Comparison of ENCODE assay signal across 19 mouse cellular contexts in the genomic region with DNA sequence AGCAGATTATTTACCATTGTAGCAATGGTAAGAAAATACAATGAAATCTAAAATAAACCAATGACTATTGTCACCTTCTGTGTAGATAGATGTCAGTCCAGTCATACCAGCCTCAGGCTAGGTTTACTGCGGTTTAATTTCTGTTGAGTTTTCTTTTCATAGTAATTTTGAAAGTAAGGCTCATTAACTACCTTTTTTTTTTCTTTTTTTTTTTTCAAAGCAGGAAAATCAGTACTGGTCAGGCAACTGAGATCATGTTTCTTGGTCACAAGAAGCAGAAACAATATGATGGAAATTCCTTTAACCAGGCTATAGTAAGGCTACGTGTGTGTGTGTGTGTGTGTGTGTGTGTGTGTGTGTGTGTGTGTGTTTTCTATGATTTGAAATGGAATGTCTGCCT.
DNase-seq lines count a peak whose midpoint lies in the region; TF ChIP-seq lines count a peak whose summit lies in the region.
"Had no signal": no experiment of that assay in that cellular context is flagged by ENCODE, and none has a peak within 500 bp of the region (broad histone marks: within the 10 kb centered on the region; RNA-seq: fewer than 3 reads in every experiment).

No protein-coding gene starts in this region.

- H3K27ac ChIP-seq in CH12.LX (ENCODE audit: insufficient read depth, low read depth) (no peak overlapping the region), ES-E14 (ENCODE audit: insufficient read depth, low read depth, low read length, poor library complexity, severe bottlenecking) (no peak overlapping the region)
- H3K27ac ChIP-seq: embryonic facial prominence, embryonic 13.5 days; embryonic facial prominence, embryonic 15.5 days; forebrain, embryonic 10.5 days; forebrain, embryonic 12.5 days had no signal

- TF ChIP-seq CTCF in CH12.LX (conservative IDR thresholded peaks at IDR 0.05 in 1 of 2, IDR thresholded peaks at IDR 0.05 in 1 of 2; ENCODE audit: low read depth in 2 of 2, low read length in 2 of 2), result no peak

- TF ChIP-seq RAD21 in CH12.LX (IDR thresholded peaks at IDR 0.05; ENCODE audit: low read depth, low read length), result no peak; the same call in none of the 2 replicates

- H3K4me1 ChIP-seq in CH12.LX (ENCODE audit: control insufficient read depth in 1 of 2, insufficient read depth in 2 of 2) (peaks cover 3 to 4% of the 10 kb centered on the region in 2 experiments; a peak in 2 of 4 replicates), ES-E14 (ENCODE audit: control insufficient read depth in 2 of 2, insufficient read depth in 2 of 2, low read length in 2 of 2, poor library complexity in 1 of 2) (no peaks in the 10 kb centered on the region)
- H3K4me1 ChIP-seq: embryonic facial prominence, embryonic 13.5 days; embryonic facial prominence, embryonic 15.5 days; forebrain, embryonic 10.5 days; forebrain, embryonic 12.5 days had no signal

- DNase-seq in CH12.LX (ENCODE audit: extremely low read depth), result peak; percentile 35
- DNase-seq in ES-E14 (ENCODE audit: low read depth, low spot score), result no peak
- no peak for DNase-seq in embryo, embryonic 9.5 days (ENCODE audit: extremely low spot score)
- no peak for DNase-seq in spleen, postnatal 36 days (ENCODE audit: low spot score in 2 of 2)
- DNase-seq in lung, postnatal 10 days, result no peak
- DNase-seq: adrenal gland, adult 2 months; adrenal gland, postnatal 10 days; adrenal gland, postnatal 25 days; B cell, adult 2 months; cerebellum, adult 11-12 months; cerebellum, adult 2 months; cerebellum, adult 9-10 months; cerebellum, postnatal 10 days; cerebellum, postnatal 25 days had no signal

- TF ChIP-seq EP300 in CH12.LX (IDR thresholded peaks at IDR 0.05; ENCODE audit: low read length), result peak; percentile 94

- H3K9ac ChIP-seq in CH12.LX (ENCODE audit: insufficient read depth, low read depth), result no peak overlapping the region
- no peak overlapping the region for H3K9ac ChIP-seq in ES-E14 (ENCODE audit: insufficient read depth, low read depth, low read length, poor library complexity, severe bottlenecking)
- H3K9ac ChIP-seq: embryonic facial prominence, embryonic 13.5 days; embryonic facial prominence, embryonic 15.5 days; forebrain, embryonic 12.5 days had no signal

- dilution Hi-C loops in CH12.LX (cut with MboI; ENCODE audit: extremely low pct_ligation_motif_present, extremely low pct_unique_long_range_greater_than_20kb, low sequenced_read_pairs), result no loop called here

- no peaks in the 10 kb centered on the region for H3K79me2 ChIP-seq in CH12.LX (replicated peaks; ENCODE audit: control insufficient read depth, extremely low read depth, insufficient read depth, poor library complexity, severe bottlenecking)

- H3K4me3 ChIP-seq in CH12.LX (replicated peaks in 1 of 3; ENCODE audit: low read depth in 2 of 3, low read length in 2 of 3, poor library complexity in 1 of 3), result no peak overlapping the region
- H3K4me3 ChIP-seq in ES-E14 (ENCODE audit: insufficient read depth in 1 of 2, low read depth in 1 of 2, low read length in 2 of 2, poor library complexity in 1 of 2, severe bottlenecking in 1 of 2), result peak overlapping the region; percentile 12 to 46; a peak in 3 of 4 replicates
- H3K4me3 ChIP-seq: embryonic facial prominence, embryonic 13.5 days; embryonic facial prominence, embryonic 15.5 days; erythroblast, embryonic 14.5 days; forebrain, embryonic 10.5 days; forebrain, embryonic 12.5 days had no signal

- H3K27me3 ChIP-seq in CH12.LX (replicated peaks), result no peaks in the 10 kb centered on the region
- H3K27me3 ChIP-seq: embryonic facial prominence, embryonic 13.5 days; embryonic facial prominence, embryonic 15.5 days; forebrain, embryonic 12.5 days had no signal

- H3K9me3 ChIP-seq in CH12.LX (replicated peaks; ENCODE audit: low read length) (no peaks in the 10 kb centered on the region), ES-E14 (ENCODE audit: control insufficient read depth, insufficient read depth, low read depth, low read length) (no peaks in the 10 kb centered on the region)
- H3K9me3 ChIP-seq: embryonic facial prominence, embryonic 13.5 days; embryonic facial prominence, embryonic 15.5 days; forebrain, embryonic 10.5 days; forebrain, embryonic 12.5 days had no signal

- H3K36me3 ChIP-seq in CH12.LX (replicated peaks in 1 of 2; ENCODE audit: control insufficient read depth in 1 of 2, insufficient read depth in 1 of 2, low read length in 1 of 2) (no peaks in the 10 kb centered on the region), ES-E14 (ENCODE audit: control insufficient read depth, insufficient read depth, low read length, poor library complexity, severe bottlenecking) (no peaks in the 10 kb centered on the region)
- H3K36me3 ChIP-seq: embryonic facial prominence, embryonic 13.5 days; embryonic facial prominence, embryonic 15.5 days; forebrain, embryonic 10.5 days; forebrain, embryonic 12.5 days had no signal

- in situ Hi-C loops in CH12.LX (cut with MboI; ENCODE audit: low pct_ligation_motif_present, low pct_unique_long_range_greater_than_20kb, low sequenced_read_pairs), result no loop called here
- in situ Hi-C loops in ES-E14 (cut with MboI; ENCODE audit: low sequenced_read_pairs in 2 of 2, unreplicated experiment in 2 of 2), result no loop called here

- H3K4me2 ChIP-seq in CH12.LX (ENCODE audit: insufficient read depth, low read depth, poor library complexity, severe bottlenecking), result peak overlapping the region; percentile 6; the same call in 1 of the 2 replicates
- H3K4me2 ChIP-seq: embryonic facial prominence, embryonic 13.5 days; embryonic facial prominence, embryonic 15.5 days; forebrain, embryonic 12.5 days had no signal

- TF ChIP-seq POLR2A in CH12.LX (IDR thresholded peaks at IDR 0.05; ENCODE audit: low read depth, low read length), result no peak

TF ChIP-seq in CH12.LX, 34 proteins besides CTCF, POLR2A, EP300 and RAD21 (continues in another document):
- TF ChIP-seq ELF1 (IDR thresholded peaks at IDR 0.05; ENCODE audit: low read depth, low read length) (0 out of 2 replicates have a peak, but pooled peaks have one; percentile 25), PAX5 (IDR thresholded peaks at IDR 0.05; ENCODE audit: low read length) (no peak), SIN3A (IDR thresholded peaks at IDR 0.05; ENCODE audit: low read length) (0 out of 2 replicates have a peak, but pooled peaks have one; percentile 48), MAX (IDR thresholded peaks at IDR 0.05; ENCODE audit: low read length) (no peak), POLR2AphosphoS2 (IDR thresholded peaks at IDR 0.05; ENCODE audit: low read depth, low read length) (no peak), MYC (IDR thresholded peaks at IDR 0.05; ENCODE audit: low read depth, low read length) (0 out of 2 replicates have a peak, but pooled peaks have one; percentile 48), TCF12 (IDR thresholded peaks at IDR 0.05; ENCODE audit: low read depth, low read length) (0 out of 2 replicates have a peak, but pooled peaks have one; percentile 41), KAT2A (IDR thresholded peaks at IDR 0.05; ENCODE audit: insufficient replicate concordance, low read length) (no peak), ETS1 (conservative IDR thresholded peaks at IDR 0.05; ENCODE audit: low read depth, low read length) (peak; percentile 71), RCOR1 (conservative IDR thresholded peaks at IDR 0.05; ENCODE audit: low read depth, low read length) (peak; percentile 85; the same call in 1 of the 2 replicates), CHD1 (IDR thresholded peaks at IDR 0.05; ENCODE audit: low read depth, low read length) (no peak), ZMIZ1 (IDR thresholded peaks at IDR 0.05; ENCODE audit: low read depth, low read length) (no peak), ZC3H11A (IDR thresholded peaks at IDR 0.05; ENCODE audit: low read depth, low read length) (no peak), ZNF384 (IDR thresholded peaks at IDR 0.05; ENCODE audit: low read depth, low read length) (peak; percentile 99), ZKSCAN1 (IDR thresholded peaks at IDR 0.05; ENCODE audit: borderline replicate concordance, low read depth, low read length) (no peak), JUN (IDR thresholded peaks at IDR 0.05; ENCODE audit: insufficient read depth, low read depth, low read length) (peak; percentile 92), MAZ (IDR thresholded peaks at IDR 0.05; ENCODE audit: low read depth, low read length) (no peak), JUND (conservative IDR thresholded peaks at IDR 0.05; ENCODE audit: low read depth, low read length) (peak; percentile 98)

TF ChIP-seq in ES-E14, 5 proteins besides CTCF, POLR2A, EP300 and RAD21:
- TF ChIP-seq ZC3H11A (IDR thresholded peaks at IDR 0.05; ENCODE audit: borderline replicate concordance, low read depth, low read length) (no peak), MAFK (IDR thresholded peaks at IDR 0.05; ENCODE audit: insufficient read depth, low read depth, low read length) (no peak), ZNF384 (IDR thresholded peaks at IDR 0.05; ENCODE audit: low read depth, low read length) (no peak), CHD2 (IDR thresholded peaks at IDR 0.05; ENCODE audit: low read depth, low read length) (no peak), HCFC1 (IDR thresholded peaks at IDR 0.05; ENCODE audit: borderline replicate concordance, insufficient read depth, low read length) (no peak)
TF ChIP-seq in ES-E14: peak in this region for 0.

Comparison
In these comparisons a context has a peak if more than half of its experiments do, and no peak if none do; other contexts are left out.
1. H3K4me3 ChIP-seq: peak in ES-E14 (2 of 2); none in CH12.LX (0 of 3).